Mouse (Mus musculus): ENCODE measurements around the gene H2-Q10.
"Not testable (repeated sequence)": the region's sequence is repeated elsewhere in the genome, so short reads cannot be mapped to it uniquely, and the experiment has no call there.

DNA sequence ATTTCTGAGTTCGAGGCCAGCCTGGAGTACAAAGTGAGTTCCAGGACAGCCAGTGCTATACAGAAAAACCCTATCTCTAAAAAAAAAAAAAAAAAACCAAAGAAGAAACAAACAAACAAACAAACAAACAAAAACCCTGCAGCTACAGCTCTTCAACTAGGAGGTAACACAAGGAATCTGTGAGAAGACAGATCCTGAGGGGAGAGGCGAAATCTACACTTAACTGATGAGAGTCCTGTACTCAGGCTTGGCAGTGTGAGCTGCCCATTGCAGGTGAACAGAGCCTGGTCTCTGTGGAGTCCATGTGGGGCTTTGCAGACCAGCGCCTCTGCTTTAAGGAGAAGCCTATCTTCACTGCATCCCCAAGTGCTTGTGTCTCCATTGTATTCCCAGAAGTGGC is 31.5 kb upstream of the H2-Q10 start:
- TF ChIP-seq CTCF (conservative IDR thresholded peaks at IDR 0.05; ENCODE audit: low read length); NANOG (IDR thresholded peaks at IDR 0.05; ENCODE audit: borderline replicate concordance, low read length): not testable (repeated sequence)
